Mouse (Mus musculus): ENCODE data around the gene Mybph. TPM values are rescaled to one million over a fixed set of nuclear protein-coding genes. Genes with fewer than 3 reads are reported as not detected.

Gene Mybph
- polyA plus RNA-seq, 1 experiment from 2014 or later: 0.28 TPM

GRCm38 (mm10) chr1:134198197-134198995 lies 5.1 kb downstream of the Mybph start:
- ATAC-seq (replicated peaks; ENCODE audit: insufficient number of reproducible peaks, insufficient read depth, low FRiP score, low read depth): no peak
- Histone ChIP-seq H3K4me3 (no peak overlapping the region), H3K27me3 (no peaks in the 10 kb centered on the region), H3K9ac (no peak overlapping the region), H3K9me3 (replicated peaks) (no peaks in the 10 kb centered on the region), H3K27ac (no peak overlapping the region), H3K4me2 (no peak overlapping the region), H3K36me3 (peaks cover 6% of the 10 kb centered on the region; the same call in 1 of the 2 replicates), H3K4me1 (replicated peaks) (peaks cover 31% of the 10 kb centered on the region)
- 85% methylated on average over 12 of the region's 12 CpGs for WGBS

- no peak for ATAC-seq (replicated peaks; ENCODE audit: insufficient number of reproducible peaks, insufficient read depth, low FRiP score, low read depth)
- WGBS: 63% methylated on average over 2 of the region's 2 CpGs
These were observed 7.2 kb downstream of the Mybph start for GRCm38 (mm10) chr1:134200481-134200880.

GRCm38 (mm10) chr1:134200998-134201686 lies 7.9 kb downstream of the Mybph start:
- no peak overlapping the region for H3K9ac ChIP-seq
- no peak for ATAC-seq (replicated peaks; ENCODE audit: insufficient number of reproducible peaks, insufficient read depth, low FRiP score, low read depth)
- WGBS: 84% methylated on average over 6 of the region's 6 CpGs

More at GRCm38 (mm10) chr1:134200481-134200880, 7.2 kb downstream of the Mybph start:
- no peak overlapping the region for H3K4me3 ChIP-seq
- no peak overlapping the region for H3K4me2 ChIP-seq
- no peak overlapping the region for H3K9ac ChIP-seq
- peaks cover 16% of the 10 kb centered on the region for H3K4me1 ChIP-seq (replicated peaks)
- H3K27ac ChIP-seq: no peak overlapping the region
- no peaks in the 10 kb centered on the region for H3K27me3 ChIP-seq
- peaks cover 6% of the 10 kb centered on the region; the same call in 1 of the 2 replicates for H3K36me3 ChIP-seq
- no peaks in the 10 kb centered on the region for H3K9me3 ChIP-seq (replicated peaks)

GRCm38 (mm10) chr1:134201751-134202420 lies 8.6 kb downstream of the Mybph start:
- peaks cover 18% of the 10 kb centered on the region for H3K4me1 ChIP-seq (replicated peaks)
- H3K9me3 ChIP-seq (replicated peaks): no peaks in the 10 kb centered on the region
- no peak overlapping the region for H3K27ac ChIP-seq
- WGBS: 54% methylated on average over 3 of the region's 3 CpGs
- H3K4me3 ChIP-seq: no peak overlapping the region
- no peak for ATAC-seq (replicated peaks; ENCODE audit: insufficient number of reproducible peaks, insufficient read depth, low FRiP score, low read depth)
- no peaks in the 10 kb centered on the region for H3K27me3 ChIP-seq
- H3K9ac ChIP-seq: no peak overlapping the region
- H3K36me3 ChIP-seq: peaks cover 6% of the 10 kb centered on the region; the same call in 1 of the 2 replicates
- H3K4me2 ChIP-seq: no peak overlapping the region

More at GRCm38 (mm10) chr1:134200998-134201686, 7.9 kb downstream of the Mybph start:
- no peak overlapping the region for H3K4me2 ChIP-seq
- H3K4me1 ChIP-seq (replicated peaks): peaks cover 16% of the 10 kb centered on the region
- no peak overlapping the region for H3K4me3 ChIP-seq
- no peaks in the 10 kb centered on the region for H3K9me3 ChIP-seq (replicated peaks)
- H3K27ac ChIP-seq: no peak overlapping the region
- peaks cover 6% of the 10 kb centered on the region; the same call in 1 of the 2 replicates for H3K36me3 ChIP-seq
- no peaks in the 10 kb centered on the region for H3K27me3 ChIP-seq

GRCm38 (mm10) chr1:134204230-134204629 lies 11.0 kb downstream of the Mybph start:
- Histone ChIP-seq H3K4me2 (no peak overlapping the region), H3K9ac (no peak overlapping the region), H3K27me3 (no peaks in the 10 kb centered on the region), H3K9me3 (replicated peaks) (no peaks in the 10 kb centered on the region), H3K4me1 (replicated peaks) (peaks cover 18% of the 10 kb centered on the region), H3K27ac (no peak overlapping the region), H3K4me3 (no peak overlapping the region), H3K36me3 (peaks cover 6% of the 10 kb centered on the region; the same call in 1 of the 2 replicates)
- ATAC-seq (replicated peaks; ENCODE audit: insufficient number of reproducible peaks, insufficient read depth, low FRiP score, low read depth): no peak
- WGBS: 88% methylated on average over 13 of the region's 13 CpGs

GRCm38 (mm10) chr1:134205296-134206018 lies 12.2 kb downstream of the Mybph start:
- ATAC-seq (replicated peaks; ENCODE audit: insufficient number of reproducible peaks, insufficient read depth, low FRiP score, low read depth): no peak
- Histone ChIP-seq H3K36me3 (peaks cover 6% of the 10 kb centered on the region; the same call in 1 of the 2 replicates), H3K9me3 (replicated peaks) (no peaks in the 10 kb centered on the region), H3K4me2 (no peak overlapping the region), H3K27me3 (peaks cover 4% of the 10 kb centered on the region; the same call in 1 of the 2 replicates), H3K27ac (peak overlapping the region; percentile 33; the same call in 1 of the 2 replicates), H3K4me1 (replicated peaks) (peaks cover 18% of the 10 kb centered on the region), H3K9ac (no peak overlapping the region), H3K4me3 (no peak overlapping the region)
- WGBS: 16% methylated on average over 9 of the region's 9 CpGs

- H3K27ac ChIP-seq: no peak overlapping the region
- no peak for ATAC-seq (replicated peaks; ENCODE audit: insufficient number of reproducible peaks, insufficient read depth, low FRiP score, low read depth)
- no peak overlapping the region for H3K9ac ChIP-seq
- H3K9me3 ChIP-seq (replicated peaks): no peaks in the 10 kb centered on the region
- H3K4me1 ChIP-seq (replicated peaks): peaks cover 24% of the 10 kb centered on the region
- H3K4me3 ChIP-seq: no peak overlapping the region
- H3K36me3 ChIP-seq: peaks cover 6% of the 10 kb centered on the region; the same call in 1 of the 2 replicates
- H3K27me3 ChIP-seq: peaks cover 4% of the 10 kb centered on the region; the same call in 1 of the 2 replicates
- WGBS: 34% methylated on average over 5 of the region's 5 CpGs
- H3K4me2 ChIP-seq: no peak overlapping the region
These were observed 12.8 kb downstream of the Mybph start for GRCm38 (mm10) chr1:134206085-134206484.

- Histone ChIP-seq H3K36me3 (no peaks in the 10 kb centered on the region), H3K9ac (no peak overlapping the region), H3K27me3 (peaks cover 8% of the 10 kb centered on the region; the same call in 1 of the 2 replicates), H3K4me1 (replicated peaks) (peaks cover 45% of the 10 kb centered on the region), H3K27ac (no peak overlapping the region), H3K4me2 (no peak overlapping the region), H3K9me3 (replicated peaks) (no peaks in the 10 kb centered on the region), H3K4me3 (no peak overlapping the region)
- 71% methylated on average over 6 of the region's 6 CpGs for WGBS
- ATAC-seq (replicated peaks; ENCODE audit: insufficient number of reproducible peaks, insufficient read depth, low FRiP score, low read depth): no peak
These were observed 17.0 kb downstream of the Mybph start for GRCm38 (mm10) chr1:134210179-134210755.

GRCm38 (mm10) chr1:134211043-134211442 lies 17.8 kb downstream of the Mybph start:
- Histone ChIP-seq H3K9me3 (replicated peaks) (no peaks in the 10 kb centered on the region), H3K27me3 (peaks cover 8% of the 10 kb centered on the region; the same call in 1 of the 2 replicates), H3K27ac (no peak overlapping the region), H3K36me3 (no peaks in the 10 kb centered on the region), H3K9ac (no peak overlapping the region), H3K4me3 (no peak overlapping the region), H3K4me2 (no peak overlapping the region), H3K4me1 (replicated peaks) (peaks cover 42% of the 10 kb centered on the region)
- WGBS: 53% methylated on average over 6 of the region's 6 CpGs
- ATAC-seq (replicated peaks; ENCODE audit: insufficient number of reproducible peaks, insufficient read depth, low FRiP score, low read depth): no peak

GRCm38 (mm10) chr1:134211631-134212030 lies 18.4 kb downstream of the Mybph start:
- Histone ChIP-seq H3K9ac (no peak overlapping the region), H3K27me3 (peaks cover 8% of the 10 kb centered on the region; the same call in 1 of the 2 replicates), H3K9me3 (replicated peaks) (no peaks in the 10 kb centered on the region), H3K27ac (no peak overlapping the region), H3K36me3 (no peaks in the 10 kb centered on the region), H3K4me3 (no peak overlapping the region), H3K4me2 (no peak overlapping the region), H3K4me1 (replicated peaks) (peaks cover 38% of the 10 kb centered on the region)
- WGBS: 31% methylated on average over 2 of the region's 2 CpGs
- ATAC-seq (replicated peaks; ENCODE audit: insufficient number of reproducible peaks, insufficient read depth, low FRiP score, low read depth): no peak

Measured in heart, embryonic 15.5 days (tissue).